Mouse (Mus musculus) ES-E14 (cell line): ENCODE measurements around the gene Fam222b. TPM values are rescaled to one million over a fixed set of nuclear protein-coding genes. Genes with fewer than 3 reads are reported as not detected.

Experiments
- DNase-seq: peaks from one replicate; pipeline ENCODE4 v3.0.0-alpha.2; 2013; ENCODE audit warnings: low read depth, low spot score
- H3K27ac ChIP-seq: 2 replicates; pipeline ENCODE4 v1.5.1; 2012; ENCODE audit warnings: low read depth, mild to moderate bottlenecking, low read length, moderate library complexity, mixed read lengths; ENCODE audit not compliant: poor library complexity, insufficient read depth, severe bottlenecking
- H3K36me3 ChIP-seq: 2 replicates; pipeline ENCODE4 v1.6.1; 2012; ENCODE audit warnings: mild to moderate bottlenecking, low read length, moderate library complexity, mixed read lengths; ENCODE audit not compliant: control insufficient read depth, poor library complexity, insufficient read depth, severe bottlenecking
- H3K4me1 ChIP-seq, 2 experiments: fragments of 150-350 bp in 1 of 2; sonication (generic) in 1 of 2; 2 replicates each; pipeline ENCODE4 v1.6.1; 2012; ENCODE audit warnings: low read length in 2 of 2, mild to moderate bottlenecking in 1 of 2, mixed read lengths in 1 of 2; ENCODE audit not compliant: control insufficient read depth in 2 of 2, insufficient read depth in 2 of 2, poor library complexity in 1 of 2
- H3K4me3 ChIP-seq, 2 experiments: fragments of 150-350 bp in 1 of 2; sonication (generic) in 1 of 2; 2 replicates each; pipeline ENCODE4 v1.5.1; 2012; ENCODE audit warnings: low read length in 2 of 2, low read depth in 1 of 2, mild to moderate bottlenecking in 1 of 2, mixed read lengths in 1 of 2; ENCODE audit not compliant: insufficient read depth in 1 of 2, poor library complexity in 1 of 2, severe bottlenecking in 1 of 2
- H3K9ac ChIP-seq: 2 replicates; pipeline ENCODE4 v1.6.1; 2012; ENCODE audit warnings: low read depth, mild to moderate bottlenecking, low read length, mixed read lengths; ENCODE audit not compliant: poor library complexity, insufficient read depth, severe bottlenecking
- H3K9me3 ChIP-seq: fragments of 150-350 bp; sonication (generic); 2 replicates; pipeline ENCODE4 v1.6.1; 2012; ENCODE audit warnings: low read depth, mild to moderate bottlenecking, low read length; ENCODE audit not compliant: control insufficient read depth, insufficient read depth
- CHD2 ChIP-seq: IDR thresholded peaks from 2 replicates; pipeline ENCODE4 v1.6.1; 2014; ENCODE audit warnings: mild to moderate bottlenecking, low read depth, low read length, inconsistent platforms
- HCFC1 ChIP-seq: IDR thresholded peaks from 2 replicates; pipeline ENCODE4 v1.6.1; 2012; ENCODE audit warnings: low read length, inconsistent platforms, borderline replicate concordance; ENCODE audit not compliant: insufficient read depth
- MAFK ChIP-seq: IDR thresholded peaks from 2 replicates; pipeline ENCODE4 v1.6.1; 2014; ENCODE audit warnings: mild to moderate bottlenecking, low read depth, low read length, inconsistent platforms; ENCODE audit not compliant: insufficient read depth
- ZC3H11A ChIP-seq: IDR thresholded peaks from 2 replicates; pipeline ENCODE4 v1.6.1; 2012; ENCODE audit warnings: low read depth, mild to moderate bottlenecking, inconsistent platforms, low read length, borderline replicate concordance
- ZNF384 ChIP-seq: IDR thresholded peaks from 2 replicates; pipeline ENCODE4 v1.6.1; 2012; ENCODE audit warnings: low read depth, low read length, inconsistent platforms
- in situ Hi-C, 2 experiments: fragments of 600-800 bp; cut with MboI; formaldehyde crosslinking; loops; one replicate each; pipeline ENCODE4 v1.15.1; 2025; ENCODE audit warnings: low sequenced_read_pairs in 2 of 2, inconsistent platforms in 1 of 2; ENCODE audit not compliant: unreplicated experiment in 2 of 2
- total RNA-seq: library from RNA; depleted of rRNA; stranded (reverse); fragments of 300-350 nt; gene quantifications from 2 replicates; pipeline ENCODE4 v1.2.3, GENCODE M21; 2012

Gene Fam222b
- total RNA-seq, 1 experiment = 11.7 TPM

- H3K4me1 ChIP-seq = peaks cover 6 to 10% of the 10 kb centered on the region in 2 experiments
- H3K9ac ChIP-seq = no peak overlapping the region
- H3K4me3 ChIP-seq = peak overlapping the region; percentile 88 to 94; a peak in 3 of 4 replicates
- peaks cover 14% of the 10 kb centered on the region for H3K36me3 ChIP-seq
- no peak overlapping the region for H3K27ac ChIP-seq
- DNase-seq = no peak
- H3K9me3 ChIP-seq = no peaks in the 10 kb centered on the region
- in situ Hi-C loops = no loop called here
- no peak for TF ChIP-seq ZC3H11A
- TF ChIP-seq HCFC1 = no peak
- no peak for TF ChIP-seq ZNF384
- TF ChIP-seq CHD2 = no peak
- TF ChIP-seq MAFK = no peak
Observed at GRCm38 (mm10) chr11:78190041-78190440, 95.6 kb downstream of the Fam222b start.

GRCm38 (mm10) chr11:78193113-78193512 lies 98.7 kb downstream of the Fam222b start, which contains the start of gene Proca1:
Gene Proca1 (plus strand): TSS chr11:78193392.
- no peak for DNase-seq
- H3K4me3 ChIP-seq = peak within 1 kb of the TSS in 1 of 2 experiments; percentile 94; a peak in 1 of 4 replicates
- no peak within 1 kb of the TSS for H3K9ac ChIP-seq
- TF ChIP-seq MAFK (no peak), CHD2 (no peak), HCFC1 (no peak), ZC3H11A (no peak), ZNF384 (no peak)
- in situ Hi-C loops = no loop called here
- H3K9me3 ChIP-seq = no peaks in the 10 kb centered on the region
- H3K4me1 ChIP-seq = peaks cover 6 to 14% of the 10 kb centered on the region in 2 experiments
- peaks cover 14% of the 10 kb centered on the region for H3K36me3 ChIP-seq
- no peak within 1 kb of the TSS for H3K27ac ChIP-seq

GRCm38 (mm10) chr11:78194411-78195100 lies 100.1 kb downstream of the Fam222b start:
- in situ Hi-C loops = no loop called here

GRCm38 (mm10) chr11:78195101-78195863 lies 100.8 kb downstream of the Fam222b start:
- Histone ChIP-seq H3K4me3 (peak overlapping the region; percentile 84 to 94), H3K36me3 (peaks cover 13% of the 10 kb centered on the region), H3K27ac (no peak overlapping the region), H3K9me3 (no peaks in the 10 kb centered on the region), H3K9ac (peak overlapping the region; percentile 55; the same call in 1 of the 2 replicates), H3K4me1 (peaks cover 3 to 8% of the 10 kb centered on the region in 2 experiments; a peak in 3 of 4 replicates)
- in situ Hi-C loops = no loop called here
- no peak for TF ChIP-seq HCFC1
- TF ChIP-seq ZNF384 = 0 out of 2 replicates have a peak, but pooled peaks have one; percentile 64
- no peak for DNase-seq

More at GRCm38 (mm10) chr11:78194411-78195100, 100.1 kb downstream of the Fam222b start:
- no peak for DNase-seq
- Histone ChIP-seq H3K4me1 (peaks cover 6 to 14% of the 10 kb centered on the region in 2 experiments), H3K9me3 (no peaks in the 10 kb centered on the region), H3K9ac (peak overlapping the region; percentile 55; the same call in 1 of the 2 replicates), H3K27ac (peak overlapping the region; percentile 42; the same call in 1 of the 2 replicates), H3K4me3 (peak overlapping the region; percentile 84 to 94), H3K36me3 (peaks cover 14% of the 10 kb centered on the region)
- TF ChIP-seq HCFC1 (no peak), ZC3H11A (no peak), CHD2 (no peak), ZNF384 (no peak), MAFK (no peak)
